20 mouse cellular contexts compared by ENCODE assay signal in the genomic region with DNA sequence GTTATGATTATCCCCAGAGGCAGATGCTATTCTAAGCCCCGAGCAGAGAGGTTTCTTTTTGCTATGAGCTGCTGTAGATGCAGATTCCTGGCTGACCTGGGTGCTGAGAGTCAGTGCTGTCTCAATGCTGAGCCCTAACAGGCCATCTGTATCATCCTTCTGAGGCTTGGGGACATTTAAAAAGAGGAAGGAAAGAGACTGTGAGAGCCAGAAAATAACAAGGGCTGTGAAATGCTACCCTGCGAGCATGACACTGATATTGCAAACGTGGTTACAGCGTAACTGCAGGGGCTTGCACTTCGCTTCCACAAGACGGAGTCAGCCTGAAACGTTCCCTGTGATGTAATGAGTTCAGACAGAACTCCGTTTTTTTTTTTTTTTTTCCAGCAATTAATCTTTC.
"Had no signal": no experiment of that assay in that cellular context is flagged by ENCODE, and none has a peak within 500 bp of the region (broad histone marks: within the 10 kb centered on the region; RNA-seq: fewer than 3 reads in every experiment).

No protein-coding gene starts in this region.

- H3K4me1 ChIP-seq: limb, embryonic 12.5 days; limb, embryonic 15.5 days; lung, embryonic 15.5 days; midbrain, embryonic 12.5 days; midbrain, embryonic 15.5 days; neural tube, embryonic 12.5 days; stomach, embryonic 15.5 days had no signal

- H3K27ac ChIP-seq: kidney, postnatal 0 days; limb, embryonic 12.5 days; limb, embryonic 15.5 days; liver, embryonic 14.5 days; lung, embryonic 15.5 days; midbrain, embryonic 12.5 days; midbrain, embryonic 15.5 days; neural tube, embryonic 12.5 days; neural tube, embryonic 15.5 days; stomach, embryonic 15.5 days had no signal

- H3K36me3 ChIP-seq: limb, embryonic 12.5 days; limb, embryonic 15.5 days; lung, embryonic 15.5 days; midbrain, embryonic 12.5 days; midbrain, embryonic 15.5 days; neural tube, embryonic 12.5 days; neural tube, embryonic 15.5 days; stomach, embryonic 15.5 days had no signal

- H3K4me3 ChIP-seq: limb, embryonic 12.5 days; limb, embryonic 15.5 days; lung, embryonic 15.5 days; midbrain, embryonic 12.5 days; midbrain, embryonic 15.5 days; neural tube, embryonic 12.5 days; neural tube, embryonic 15.5 days; stomach, embryonic 15.5 days had no signal

- DNase-seq: kidney, adult 2 months; kidney, postnatal 4 days; left cerebral cortex, postnatal 4 days; liver, postnatal 0 days; lung, postnatal 10 days; lung, postnatal 4 days; right cerebral cortex, adult 18-20 months; right cerebral cortex, postnatal 25 days; spleen, adult 18-20 months; thymus, postnatal 25 days had no signal

- H3K27me3 ChIP-seq: limb, embryonic 12.5 days; limb, embryonic 15.5 days; lung, embryonic 15.5 days; midbrain, embryonic 12.5 days; midbrain, embryonic 15.5 days; neural tube, embryonic 12.5 days; neural tube, embryonic 15.5 days; stomach, embryonic 15.5 days had no signal

- H3K9me3 ChIP-seq: limb, embryonic 12.5 days; limb, embryonic 15.5 days; lung, embryonic 15.5 days; midbrain, embryonic 12.5 days; midbrain, embryonic 15.5 days; neural tube, embryonic 12.5 days; neural tube, embryonic 15.5 days; stomach, embryonic 15.5 days had no signal

- ATAC-seq: liver, postnatal 0 days; midbrain, embryonic 15.5 days had no signal
